Mouse (Mus musculus) spleen, adult 2 months (tissue): ENCODE data around the gene Actl6b. TPM values are rescaled to one million over a fixed set of nuclear protein-coding genes. Genes with fewer than 3 reads are reported as not detected.

ENCODE experiments used
- DNase-seq, 2 experiments: peaks; one replicate each; pipeline versions ENCODE4 v3.0.0 to v3.0.0-alpha.2; 2012 to 2021; ENCODE audit warnings: low spot score in 2 of 2, low read depth in 1 of 2
- H3K27ac ChIP-seq: fragments of 200-500 bp; 2 replicates; pipeline ENCODE4 v1.5.1; 2012; ENCODE audit warnings: low read length, inconsistent platforms; ENCODE audit not compliant: insufficient read depth
- H3K27me3 ChIP-seq: fragments of 200-500 bp; 2 replicates; pipeline ENCODE4 v1.6.1; 2012; ENCODE audit warnings: mild to moderate bottlenecking, moderate library complexity, low read length, inconsistent platforms; ENCODE audit not compliant: control insufficient read depth, insufficient read depth
- H3K36me3 ChIP-seq: fragments of 200-500 bp; 2 replicates; pipeline ENCODE4 v1.6.1; 2012; ENCODE audit warnings: mild to moderate bottlenecking, low read length, inconsistent platforms; ENCODE audit not compliant: control insufficient read depth, insufficient read depth
- H3K4me1 ChIP-seq: fragments of 200-500 bp; 2 replicates; pipeline ENCODE4 v1.6.1; 2011; ENCODE audit warnings: inconsistent platforms; ENCODE audit not compliant: control insufficient read depth, insufficient read depth, insufficient read length
- H3K4me3 ChIP-seq: fragments of 200-500 bp; 2 replicates; pipeline ENCODE4 v1.5.1; 2011; ENCODE audit warnings: mild to moderate bottlenecking, inconsistent platforms; ENCODE audit not compliant: insufficient read depth, insufficient read length; ENCODE audit errors: extremely low read depth
- CTCF ChIP-seq: fragments of 200-500 bp; IDR thresholded peaks from 2 replicates; pipeline ENCODE4 v1.5.1; 2011; ENCODE audit warnings: mild to moderate bottlenecking, inconsistent platforms; ENCODE audit not compliant: insufficient read depth, insufficient read length, insufficient replicate concordance; ENCODE audit errors: extremely low read depth
- POLR2A ChIP-seq: fragments of 200-500 bp; IDR thresholded peaks from 2 replicates; pipeline ENCODE4 v1.6.1; 2011; ENCODE audit warnings: low read depth, low read length, inconsistent platforms
- WGBS: fragments of 180-500 bp; shearing (Covaris S2); methylation state at CpG from one replicate; pipeline ENCODE4 v1.1.7; 2018; 5-methylcytosine and 5-hydroxymethylcytosine counted together
- polyA plus RNA-seq: library from polyadenylated mRNA; depleted of rRNA; stranded (reverse); fragments of >200 nt; gene quantifications from 2 replicates; pipeline ENCODE4 v1.2.3, GENCODE M21; 2012

Gene Actl6b
- polyA plus RNA-seq, 1 experiment = not detected

DNA sequence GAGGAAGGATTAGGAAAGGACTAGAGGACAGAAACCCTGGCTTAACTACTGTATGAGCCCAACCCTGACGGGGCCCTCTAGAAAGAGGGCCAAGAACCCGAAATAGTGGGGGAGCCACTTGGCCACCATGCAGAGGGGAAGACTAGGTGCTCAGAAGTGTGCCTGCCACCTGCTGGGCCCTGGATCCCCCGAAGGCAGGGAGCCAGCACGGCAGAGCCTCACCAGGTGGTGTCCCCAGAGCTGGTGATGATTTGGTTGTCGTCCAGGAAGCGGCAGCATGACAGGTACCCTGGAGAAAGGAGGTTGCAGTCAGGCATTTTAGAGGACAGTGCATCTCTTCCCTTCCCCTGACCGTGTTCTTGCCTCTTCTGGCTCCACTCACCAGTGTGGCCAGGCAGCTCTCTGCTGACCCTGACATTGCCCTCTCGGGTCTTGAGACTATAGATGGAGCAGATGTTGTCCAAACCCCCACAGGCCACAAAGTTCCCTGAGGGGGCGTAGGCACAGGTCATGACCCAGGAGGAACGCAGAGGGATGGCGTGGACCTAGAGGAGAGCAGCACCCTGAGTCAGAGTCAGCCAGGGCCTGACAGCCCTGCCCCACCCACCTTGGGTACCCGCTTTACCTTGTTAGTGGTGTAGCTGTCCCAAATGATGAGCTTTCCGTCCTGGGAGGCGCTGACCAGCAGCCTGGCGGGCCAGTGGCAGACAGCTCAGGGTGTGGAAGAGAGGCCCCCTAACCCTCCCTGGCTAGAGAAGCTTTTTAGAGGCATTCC lies 23.9 kb upstream of the Actl6b start:
- H3K36me3 ChIP-seq = peaks cover 51% of the 10 kb centered on the region
- H3K27me3 ChIP-seq = no peaks in the 10 kb centered on the region
- H3K27ac ChIP-seq = no peak overlapping the region
- peaks cover 4% of the 10 kb centered on the region; the same call in 1 of the 2 replicates for H3K4me1 ChIP-seq
- no peak for TF ChIP-seq CTCF
- no peak for TF ChIP-seq POLR2A
- no peak for DNase-seq
- WGBS = 87% methylated on average over 15 of the region's 15 CpGs
- no peak overlapping the region for H3K4me3 ChIP-seq

DNA sequence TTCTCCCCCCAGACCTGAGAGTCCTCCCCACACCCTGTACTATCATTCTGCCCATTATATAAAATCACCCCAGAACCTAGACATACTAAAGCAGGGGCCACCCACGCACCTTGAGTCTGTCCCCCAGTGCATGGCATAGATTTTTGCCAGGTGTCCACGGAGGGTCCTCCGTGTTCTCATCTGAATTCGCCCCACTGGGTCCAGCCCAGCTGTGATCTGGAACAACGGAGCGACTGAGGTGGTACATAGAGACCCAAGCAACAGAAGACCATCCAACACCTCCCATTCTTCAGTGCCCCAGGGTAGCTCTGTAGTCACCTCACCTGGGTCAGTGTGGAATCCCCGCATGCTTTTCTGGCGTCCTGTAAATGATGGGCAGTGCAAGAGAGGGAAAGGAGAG lies 23.2 kb upstream of the Actl6b start:
- DNase-seq = no peak
- Histone ChIP-seq H3K36me3 (peaks cover 44% of the 10 kb centered on the region), H3K27me3 (no peaks in the 10 kb centered on the region), H3K27ac (peak overlapping the region; percentile 27; the same call in 1 of the 2 replicates), H3K4me1 (peaks cover 7% of the 10 kb centered on the region; the same call in 1 of the 2 replicates), H3K4me3 (peak overlapping the region; percentile 86; the same call in 1 of the 2 replicates)
- TF ChIP-seq POLR2A (no peak), CTCF (no peak)
- WGBS = 87% methylated on average over 8 of the region's 8 CpGs

DNA sequence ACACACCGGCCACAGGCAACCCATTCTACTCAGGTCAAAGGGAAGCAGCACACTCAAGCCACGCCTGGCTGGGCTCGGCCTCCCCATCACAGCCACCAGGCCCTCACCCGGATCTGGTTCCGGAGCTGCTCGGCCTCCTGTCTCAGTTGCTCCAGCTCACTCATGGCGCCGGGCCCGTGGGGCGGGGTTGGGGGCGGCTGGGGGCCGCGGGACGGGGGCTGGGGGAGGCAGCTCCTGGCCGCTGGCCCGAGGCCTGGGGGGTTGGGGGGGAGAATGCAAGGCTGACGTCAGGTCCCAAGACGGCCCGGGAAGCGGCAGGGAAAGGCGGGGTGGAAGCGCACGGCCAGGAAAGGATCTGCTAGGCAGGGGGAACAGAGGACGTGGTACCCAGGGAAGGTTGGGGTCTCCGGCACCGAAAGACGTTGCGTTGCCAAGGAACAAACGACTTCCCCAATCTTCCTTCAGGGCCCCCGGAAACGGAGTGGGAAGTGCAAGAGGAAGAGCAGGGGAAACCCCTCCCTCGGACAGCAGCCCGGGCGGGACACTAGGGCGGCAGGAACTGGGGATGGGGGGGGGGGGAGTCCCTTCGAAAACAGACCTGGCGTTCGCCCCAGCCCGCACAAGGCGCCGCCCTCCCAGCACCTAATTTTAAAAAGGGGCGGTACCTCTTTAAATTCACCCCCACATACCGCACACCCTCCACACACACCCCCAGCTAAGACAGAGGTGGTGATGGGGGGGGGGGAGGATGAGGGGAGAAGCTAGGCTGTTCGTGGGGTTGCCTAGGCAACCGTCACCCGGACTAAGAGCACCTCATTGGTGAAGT lies 22.5 kb upstream of the Actl6b start:
- TF ChIP-seq CTCF (no peak), POLR2A (no peak; the same call in 1 of the 2 replicates)
- peak; percentile 69 to 71 for DNase-seq

DNA sequence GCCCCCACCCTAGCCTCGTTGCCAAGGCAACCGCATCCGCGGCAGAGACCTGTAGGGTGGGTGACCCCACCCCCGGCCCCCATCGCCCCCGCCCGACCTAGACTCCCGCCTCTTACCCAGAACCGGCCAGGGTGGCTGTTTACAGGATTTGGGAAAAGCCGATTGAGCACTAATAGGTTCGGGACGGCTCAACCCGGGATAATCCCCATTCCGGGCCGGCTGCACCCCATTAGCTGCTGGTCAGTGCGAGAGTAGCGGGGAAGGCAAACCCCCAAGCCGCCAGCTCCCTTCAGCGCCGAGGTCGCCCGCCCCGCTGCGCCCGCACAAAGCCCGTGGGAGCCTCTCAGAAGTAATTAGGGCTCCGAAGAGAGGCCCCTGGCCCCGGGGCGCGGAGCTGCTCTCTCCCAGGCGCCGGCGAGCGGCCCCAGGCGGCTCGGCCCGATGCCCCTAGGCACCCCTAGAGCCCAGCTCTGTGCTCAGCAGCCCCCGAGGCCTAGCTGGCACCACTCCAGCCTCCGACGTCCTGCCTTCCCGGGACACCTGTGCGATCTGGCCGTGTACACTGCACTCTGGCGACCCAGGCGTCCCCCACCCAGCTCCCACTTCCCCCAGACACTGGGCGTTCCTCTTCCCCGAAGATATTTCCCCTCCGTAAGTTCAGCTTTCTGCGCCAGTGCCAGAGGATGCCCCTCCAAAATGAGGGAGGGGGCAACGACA lies 21.7 kb upstream of the Actl6b start:
- Histone ChIP-seq H3K36me3 (peaks cover 32% of the 10 kb centered on the region), H3K4me1 (peaks cover 7% of the 10 kb centered on the region; the same call in 1 of the 2 replicates), H3K27me3 (no peaks in the 10 kb centered on the region), H3K27ac (peak overlapping the region; percentile 96), H3K4me3 (peak overlapping the region; percentile 86)
- peak in 1 of 2 experiments; percentile 47 for DNase-seq
- no peak for TF ChIP-seq POLR2A
- no peak for TF ChIP-seq CTCF
- 1% methylated on average over 51 of the region's 51 CpGs for WGBS

More for the DNA sequence above, 22.5 kb upstream of the Actl6b start:
- H3K4me1 ChIP-seq = peaks cover 7% of the 10 kb centered on the region; the same call in 1 of the 2 replicates
- H3K36me3 ChIP-seq = peaks cover 38% of the 10 kb centered on the region
- peak overlapping the region; percentile 86 for H3K4me3 ChIP-seq
- WGBS = 5% methylated on average over 45 of the region's 46 CpGs
- peak overlapping the region; percentile 96 for H3K27ac ChIP-seq
- H3K27me3 ChIP-seq = no peaks in the 10 kb centered on the region

DNA sequence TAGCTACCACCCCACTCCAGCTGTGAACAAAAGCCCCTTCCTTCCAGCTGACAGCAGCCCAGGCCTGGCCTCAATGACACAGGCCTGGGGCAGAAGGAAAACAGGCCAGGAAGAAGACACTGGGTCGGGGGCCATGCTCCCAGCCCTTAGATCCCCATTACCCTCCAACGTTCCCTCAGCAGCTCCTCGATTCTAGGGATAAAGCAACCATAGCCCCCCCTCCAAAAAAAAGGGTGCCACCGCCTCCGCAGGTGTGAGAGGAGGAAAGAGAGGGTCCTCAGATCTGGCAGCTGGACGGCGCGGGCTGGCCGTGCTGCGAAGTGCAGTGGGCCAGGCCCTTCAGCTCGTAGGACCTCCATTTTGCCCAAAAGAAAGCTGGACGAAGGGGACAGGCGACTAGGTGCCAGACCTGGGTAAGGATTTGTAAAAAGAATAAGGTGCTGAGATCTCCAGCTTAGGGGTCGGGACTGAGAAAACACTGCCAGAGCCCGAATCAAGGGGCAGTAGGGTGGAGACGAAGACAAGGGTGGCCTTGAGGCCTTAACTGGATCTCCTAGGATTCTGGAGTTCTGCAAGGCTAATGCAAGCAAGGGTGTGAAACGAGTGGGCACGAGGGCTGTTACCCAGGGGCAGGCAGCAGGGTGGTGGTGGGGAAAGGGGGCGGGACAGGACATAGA lies 21.0 kb upstream of the Actl6b start:
- H3K4me1 ChIP-seq = peaks cover 7% of the 10 kb centered on the region; the same call in 1 of the 2 replicates
- peak overlapping the region; percentile 86 for H3K4me3 ChIP-seq
- H3K36me3 ChIP-seq = peaks cover 28% of the 10 kb centered on the region
- TF ChIP-seq CTCF (no peak), POLR2A (no peak)
- H3K27me3 ChIP-seq = no peaks in the 10 kb centered on the region
- no peak for DNase-seq
- WGBS = 1% methylated on average over 19 of the region's 19 CpGs
- H3K27ac ChIP-seq = peak overlapping the region; percentile 96

DNA sequence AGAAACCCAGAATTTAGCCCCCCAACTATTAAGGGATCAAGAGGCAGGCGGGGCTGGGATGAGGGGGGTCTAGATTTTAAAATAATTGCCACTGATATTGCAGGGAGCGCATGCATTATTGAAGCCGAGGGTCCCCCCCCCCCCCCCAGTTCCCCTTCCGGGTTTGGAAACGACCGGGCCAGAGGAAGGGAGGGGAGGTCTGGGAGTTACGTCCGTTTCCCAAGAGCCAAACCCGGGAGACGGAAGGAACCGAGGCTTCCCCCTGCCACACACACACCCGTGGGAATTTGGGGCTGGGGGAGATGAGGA lies 20.6 kb upstream of the Actl6b start:
- DNase-seq = no peak
- H3K4me3 ChIP-seq = peak overlapping the region; percentile 86
- H3K36me3 ChIP-seq = peaks cover 23% of the 10 kb centered on the region
- 0% methylated on average over 12 of the region's 12 CpGs for WGBS
- H3K4me1 ChIP-seq = peaks cover 7% of the 10 kb centered on the region; the same call in 1 of the 2 replicates
- no peak for TF ChIP-seq POLR2A
- TF ChIP-seq CTCF = no peak
- H3K27me3 ChIP-seq = no peaks in the 10 kb centered on the region
- H3K27ac ChIP-seq = peak overlapping the region; percentile 96
